Mouse (Mus musculus): ENCODE data around the gene Ticam1.

DNA sequence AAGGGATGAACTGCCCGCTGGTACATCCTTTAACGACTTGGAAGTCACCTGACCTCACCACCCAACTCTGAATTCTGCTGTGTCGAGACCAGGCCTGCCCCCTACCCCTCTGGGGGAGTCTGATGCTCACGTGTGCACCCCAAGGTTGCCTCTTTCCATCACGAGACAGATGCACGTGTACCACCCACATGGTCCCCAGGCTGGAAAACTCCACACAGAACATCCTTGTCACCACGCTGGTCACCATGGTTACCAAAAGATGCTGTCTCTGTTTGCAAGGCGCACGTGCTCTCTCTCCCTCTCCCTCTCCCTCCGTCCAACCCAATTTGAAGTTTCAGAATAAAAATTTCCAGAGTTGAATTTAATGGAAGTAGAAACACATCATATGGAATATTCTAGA lies 46.6 kb downstream of the Ticam1 start:
- TF ChIP-seq POLR2A (IDR thresholded peaks at IDR 0.05; ENCODE audit: insufficient read depth, low read depth, low read length) (no peak), CTCF (IDR thresholded peaks at IDR 0.05; ENCODE audit: insufficient read depth, low read depth, low read length) (no peak)
